Mouse (Mus musculus): ENCODE measurements around the gene Slc35e3. TPM values are rescaled to one million over a fixed set of nuclear protein-coding genes. Genes with fewer than 3 reads are reported as not detected.
"Not testable (repeated sequence)": the region's sequence is repeated elsewhere in the genome, so short reads cannot be mapped to it uniquely, and the experiment has no call there.

Slc35e3 gene
- polyA plus RNA-seq, 1 experiment, result 12.8 TPM

DNA sequence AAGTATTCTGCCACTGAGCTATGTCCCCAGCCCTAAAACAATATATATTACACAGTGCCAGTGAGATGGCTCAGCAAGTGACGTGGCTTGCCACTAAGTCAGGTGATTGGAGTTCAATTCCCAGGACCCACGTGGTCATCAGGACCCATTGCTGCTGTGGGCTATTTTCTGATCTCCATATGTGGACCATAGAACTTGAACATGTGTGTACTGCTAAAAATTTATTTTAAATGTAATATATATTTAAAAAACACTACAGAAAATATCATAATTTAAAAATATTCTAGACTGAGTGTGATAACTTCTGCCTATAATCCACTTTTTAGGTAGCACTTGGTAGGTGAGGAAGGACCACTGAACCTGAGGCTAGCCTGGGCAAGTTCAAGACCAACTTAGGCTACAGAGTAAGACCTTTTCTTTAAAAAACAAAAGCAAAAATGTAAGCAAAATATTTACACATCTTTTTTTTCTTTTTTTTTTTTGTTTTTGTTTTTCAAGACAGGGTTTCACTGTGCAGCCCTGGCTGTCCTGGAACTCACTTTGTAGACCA, 16.2 kb upstream of the Slc35e3 start:
- TF ChIP-seq MAX (IDR thresholded peaks at IDR 0.05), result no peak
- TF ChIP-seq USF1 (IDR thresholded peaks at IDR 0.05; ENCODE audit: low read depth), result no peak
- TF ChIP-seq MYOD1 (IDR thresholded peaks at IDR 0.05; ENCODE audit: control insufficient read depth, insufficient read length, low read depth), result no peak
- Histone ChIP-seq H3K27me3 (ENCODE audit: control insufficient read depth, insufficient read depth, insufficient read length) (no peaks in the 10 kb centered on the region), H3K36me3 (ENCODE audit: control insufficient read depth, insufficient read depth) (peaks cover 96% of the 10 kb centered on the region)

GRCm38 (mm10) chr10:117761551-117761950, 15.4 kb upstream of the Slc35e3 start:
- H3K36me3 ChIP-seq (ENCODE audit: control insufficient read depth, insufficient read depth), result peaks cover 96% of the 10 kb centered on the region

More for the DNA sequence above, 16.2 kb upstream of the Slc35e3 start:
- H3K4me3 ChIP-seq (ENCODE audit: insufficient read depth, poor library complexity, severe bottlenecking), result no peak overlapping the region
- no peaks in the 10 kb centered on the region for H3K79me2 ChIP-seq (ENCODE audit: control insufficient read depth, insufficient read depth)
- H3K79me3 ChIP-seq (ENCODE audit: low read depth), result no peaks in the 10 kb centered on the region
- no peak overlapping the region for H3ac ChIP-seq (ENCODE audit: control insufficient read depth, insufficient read length, low read depth)

GRCm38 (mm10) chr10:117760831-117761335, 14.7 kb upstream of the Slc35e3 start:
- no peaks in the 10 kb centered on the region for H3K79me3 ChIP-seq (ENCODE audit: low read depth)
- TF ChIP-seq MYOG (IDR thresholded peaks at IDR 0.05; ENCODE audit: control insufficient read depth, extremely low read depth, insufficient read length) (no peak), MAX (IDR thresholded peaks at IDR 0.05) (no peak), MYOD1 (IDR thresholded peaks at IDR 0.05; ENCODE audit: control insufficient read depth, insufficient read length, low read depth) (no peak), CTCF (IDR thresholded peaks at IDR 0.05; ENCODE audit: control insufficient read depth, insufficient read depth, insufficient read length) (no peak), CEBPB (IDR thresholded peaks at IDR 0.05; ENCODE audit: low read depth) (no peak), USF1 (IDR thresholded peaks at IDR 0.05; ENCODE audit: low read depth) (no peak), FOSL1 (IDR thresholded peaks at IDR 0.05; ENCODE audit: insufficient read depth, low read length, poor library complexity, severe bottlenecking) (no peak)
- no peak overlapping the region for H3ac ChIP-seq (ENCODE audit: control insufficient read depth, insufficient read length, low read depth)
- H3K36me3 ChIP-seq (ENCODE audit: control insufficient read depth, insufficient read depth), result peaks cover 95% of the 10 kb centered on the region
- H3K4me3 ChIP-seq (ENCODE audit: insufficient read depth, poor library complexity, severe bottlenecking), result no peak overlapping the region
- H3K79me2 ChIP-seq (ENCODE audit: control insufficient read depth, insufficient read depth), result no peaks in the 10 kb centered on the region
- H3K27me3 ChIP-seq (ENCODE audit: control insufficient read depth, insufficient read depth, insufficient read length), result no peaks in the 10 kb centered on the region

More at GRCm38 (mm10) chr10:117761551-117761950, 15.4 kb upstream of the Slc35e3 start:
- TF ChIP-seq CEBPB (IDR thresholded peaks at IDR 0.05; ENCODE audit: low read depth) (no peak), USF1 (IDR thresholded peaks at IDR 0.05; ENCODE audit: low read depth) (no peak)
- H3K79me3 ChIP-seq (ENCODE audit: low read depth), result no peaks in the 10 kb centered on the region
- H3K27me3 ChIP-seq (ENCODE audit: control insufficient read depth, insufficient read depth, insufficient read length), result no peaks in the 10 kb centered on the region
- H3ac ChIP-seq (ENCODE audit: control insufficient read depth, insufficient read length, low read depth), result no peak overlapping the region
- H3K4me3 ChIP-seq (ENCODE audit: insufficient read depth, poor library complexity, severe bottlenecking), result no peak overlapping the region
- no peaks in the 10 kb centered on the region for H3K79me2 ChIP-seq (ENCODE audit: control insufficient read depth, insufficient read depth)

DNA sequence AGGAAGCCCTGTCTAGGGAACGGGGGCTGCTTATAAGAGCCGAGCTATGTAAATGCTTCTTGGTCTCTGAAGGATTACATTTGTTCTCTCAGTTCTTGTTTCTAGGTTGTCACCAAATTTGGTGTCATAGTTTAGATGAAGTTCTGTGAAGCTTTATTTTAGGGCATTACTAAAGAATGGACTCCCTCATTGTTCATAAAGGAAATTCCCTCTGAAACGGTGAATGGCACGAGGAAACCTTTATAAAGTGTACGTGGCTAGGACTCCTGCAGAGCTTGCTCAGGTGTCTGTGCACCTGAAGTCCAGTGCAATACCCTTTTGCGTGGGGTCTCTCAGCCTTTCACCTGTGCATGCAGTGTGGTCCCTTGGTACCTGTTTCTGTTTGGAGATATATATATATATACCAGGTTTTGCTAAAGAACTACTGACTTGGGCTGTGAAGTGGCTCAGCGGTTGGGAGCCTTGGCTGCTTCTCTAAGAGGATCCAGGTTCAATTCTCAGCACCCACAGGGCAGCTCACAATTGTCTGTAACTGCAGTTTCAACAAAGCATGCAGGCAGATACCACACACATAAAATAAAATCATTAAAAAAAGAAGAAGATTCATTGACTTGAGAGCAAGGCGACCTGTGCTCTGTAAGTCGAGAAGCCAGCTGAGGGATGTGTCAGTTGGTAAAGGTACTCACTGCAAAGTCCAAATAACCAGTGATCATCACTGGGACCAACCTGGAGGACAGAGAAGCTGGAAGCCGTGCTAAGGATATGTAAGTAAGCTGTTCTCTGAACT, 13.9 kb upstream of the Slc35e3 start:
- no peaks in the 10 kb centered on the region for H3K79me3 ChIP-seq (ENCODE audit: low read depth)
- H3K27me3 ChIP-seq (ENCODE audit: control insufficient read depth, insufficient read depth, insufficient read length), result no peaks in the 10 kb centered on the region
- TF ChIP-seq MYOG (IDR thresholded peaks at IDR 0.05; ENCODE audit: control insufficient read depth, extremely low read depth, insufficient read length), result no peak
- no peak for TF ChIP-seq FOSL1 (IDR thresholded peaks at IDR 0.05; ENCODE audit: insufficient read depth, low read length, poor library complexity, severe bottlenecking)
- no peak for TF ChIP-seq MYOD1 (IDR thresholded peaks at IDR 0.05; ENCODE audit: control insufficient read depth, insufficient read length, low read depth)
- TF ChIP-seq CEBPB (IDR thresholded peaks at IDR 0.05; ENCODE audit: low read depth), result no peak
- TF ChIP-seq CTCF (IDR thresholded peaks at IDR 0.05; ENCODE audit: control insufficient read depth, insufficient read depth, insufficient read length), result no peak
- TF ChIP-seq MAX (IDR thresholded peaks at IDR 0.05), result no peak
- no peak for TF ChIP-seq USF1 (IDR thresholded peaks at IDR 0.05; ENCODE audit: low read depth)
- H3K79me2 ChIP-seq (ENCODE audit: control insufficient read depth, insufficient read depth), result no peaks in the 10 kb centered on the region
- no peak overlapping the region for H3ac ChIP-seq (ENCODE audit: control insufficient read depth, insufficient read length, low read depth)
- no peak overlapping the region for H3K4me3 ChIP-seq (ENCODE audit: insufficient read depth, poor library complexity, severe bottlenecking)
- H3K36me3 ChIP-seq (ENCODE audit: control insufficient read depth, insufficient read depth), result peaks cover 95% of the 10 kb centered on the region

DNA sequence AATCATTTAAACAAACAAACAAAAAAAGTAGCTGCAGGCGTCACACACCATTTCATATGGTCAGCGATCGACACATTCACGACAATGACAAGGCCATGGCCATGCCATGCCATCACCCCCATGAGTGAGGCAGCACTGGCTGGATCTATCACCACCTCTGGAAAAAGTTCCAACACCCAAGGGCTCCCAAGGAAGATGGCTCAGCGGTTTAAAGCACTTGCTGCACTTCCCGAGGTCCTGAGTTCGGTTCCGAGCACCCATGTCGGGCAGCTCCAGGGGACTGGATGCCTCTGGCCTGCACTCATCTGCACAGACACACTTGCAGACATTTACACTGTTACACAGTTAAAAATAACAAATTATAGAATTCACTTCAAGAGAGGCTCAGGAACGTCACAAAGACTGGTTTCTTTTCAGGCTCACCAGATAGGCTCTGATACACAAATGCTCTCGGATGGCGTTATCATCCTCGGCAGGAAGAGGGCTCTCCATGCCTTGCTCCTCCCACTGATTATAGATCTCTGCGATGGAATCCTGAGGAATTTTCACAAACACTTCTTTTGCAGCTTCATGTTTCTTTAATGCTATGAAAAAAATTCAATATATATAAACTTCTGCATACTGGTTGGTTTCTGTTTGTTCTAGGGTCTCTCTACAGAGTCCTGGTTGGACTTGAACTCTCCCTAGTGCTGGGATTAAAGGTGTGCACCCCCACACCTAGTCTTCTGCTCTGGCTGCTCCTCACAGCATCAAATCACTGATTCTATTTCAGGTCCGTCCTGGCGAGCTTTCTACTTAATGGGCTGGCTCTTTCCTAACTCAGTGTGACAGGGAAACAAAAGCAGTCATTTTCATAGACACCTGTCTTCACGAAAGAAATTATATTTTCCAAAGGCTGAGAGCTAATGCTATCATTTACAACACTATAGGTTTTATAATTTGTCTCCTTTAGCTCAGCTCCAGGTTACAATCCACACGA, 12.9 kb upstream of the Slc35e3 start:
- no peaks in the 10 kb centered on the region for H3K79me2 ChIP-seq (ENCODE audit: control insufficient read depth, insufficient read depth)
- H3ac ChIP-seq (ENCODE audit: control insufficient read depth, insufficient read length, low read depth), result no peak overlapping the region
- TF ChIP-seq USF1 (IDR thresholded peaks at IDR 0.05; ENCODE audit: low read depth) (no peak), MYOG (IDR thresholded peaks at IDR 0.05; ENCODE audit: control insufficient read depth, extremely low read depth, insufficient read length) (no peak), CEBPB (IDR thresholded peaks at IDR 0.05; ENCODE audit: low read depth) (no peak), MAX (IDR thresholded peaks at IDR 0.05) (no peak), FOSL1 (IDR thresholded peaks at IDR 0.05; ENCODE audit: insufficient read depth, low read length, poor library complexity, severe bottlenecking) (no peak), MYOD1 (IDR thresholded peaks at IDR 0.05; ENCODE audit: control insufficient read depth, insufficient read length, low read depth) (no peak), CTCF (IDR thresholded peaks at IDR 0.05; ENCODE audit: control insufficient read depth, insufficient read depth, insufficient read length) (no peak)
- no peaks in the 10 kb centered on the region for H3K27me3 ChIP-seq (ENCODE audit: control insufficient read depth, insufficient read depth, insufficient read length)
- no peaks in the 10 kb centered on the region for H3K79me3 ChIP-seq (ENCODE audit: low read depth)
- H3K36me3 ChIP-seq (ENCODE audit: control insufficient read depth, insufficient read depth), result peaks cover 97% of the 10 kb centered on the region
- H3K4me3 ChIP-seq (ENCODE audit: insufficient read depth, poor library complexity, severe bottlenecking), result no peak overlapping the region

GRCm38 (mm10) chr10:117758344-117758743, 12.2 kb upstream of the Slc35e3 start:
- not testable (repeated sequence) for H3K4me3 ChIP-seq (ENCODE audit: insufficient read depth, poor library complexity, severe bottlenecking); H3K79me2 ChIP-seq (ENCODE audit: control insufficient read depth, insufficient read depth); H3K27me3 ChIP-seq (ENCODE audit: control insufficient read depth, insufficient read depth, insufficient read length); H3ac ChIP-seq (ENCODE audit: control insufficient read depth, insufficient read length, low read depth); H3K79me3 ChIP-seq (ENCODE audit: low read depth)
- H3K36me3 ChIP-seq (ENCODE audit: control insufficient read depth, insufficient read depth), result peaks cover 92% of the 10 kb centered on the region
